ENCODE assay signal across 9 mouse cellular contexts in genomic region chr16:29943963-29944860, GRCm38 (mm10).
DNase-seq lines count a peak whose midpoint lies in the region; ATAC-seq and TF ChIP-seq lines count a peak whose summit lies in the region.
"Had no signal": no experiment of that assay in that cellular context is flagged by ENCODE, and none has a peak within 500 bp of the region (broad histone marks: within the 10 kb centered on the region; RNA-seq: fewer than 3 reads in every experiment).

No protein-coding gene starts in this region.

- H3K9me3 ChIP-seq in intestine, postnatal 0 days (ENCODE audit: control insufficient read depth) = no peaks in the 10 kb centered on the region
- H3K9me3 ChIP-seq in intestine, embryonic 15.5 days = no peaks in the 10 kb centered on the region
- H3K9me3 ChIP-seq in liver, embryonic 14.5 days (ENCODE audit: control insufficient read depth, low read length) = no peaks in the 10 kb centered on the region
- no peaks in the 10 kb centered on the region for H3K9me3 ChIP-seq in stomach, embryonic 16.5 days (replicated peaks; ENCODE audit: control insufficient read depth, low read length)

- TF ChIP-seq CTCF in intestine, postnatal 0 days (IDR thresholded peaks at IDR 0.05; ENCODE audit: low read depth) = no peak
- no peak for TF ChIP-seq CTCF in bone marrow macrophage, adult 2 months (IDR thresholded peaks at IDR 0.05; ENCODE audit: low read depth, low read length)
- no peak for TF ChIP-seq CTCF in liver, embryonic 14.5 days (IDR thresholded peaks at IDR 0.05; ENCODE audit: low read depth)

- 0 out of 2 replicates have a peak, but pooled peaks cover 13% of the 10 kb centered on the region for H3K4me1 ChIP-seq in intestine, postnatal 0 days (replicated peaks; ENCODE audit: control insufficient read depth, insufficient read depth, low read length)
- H3K4me1 ChIP-seq in intestine, embryonic 15.5 days (replicated peaks) = peaks cover 36% of the 10 kb centered on the region
- peaks cover 35% of the 10 kb centered on the region for H3K4me1 ChIP-seq in bone marrow macrophage, adult 2 months (ENCODE audit: control insufficient read depth, insufficient read depth, low read length)
- H3K4me1 ChIP-seq in liver, embryonic 14.5 days (replicated peaks; ENCODE audit: control insufficient read depth in 2 of 2, insufficient read depth in 2 of 2, low read length in 1 of 2) = peaks cover 4 to 21% of the 10 kb centered on the region in 2 experiments; a peak in 3 of 4 replicates
- H3K4me1 ChIP-seq in stomach, embryonic 16.5 days (ENCODE audit: control insufficient read depth, insufficient read depth, low read length) = peaks cover 30% of the 10 kb centered on the region

- no peaks in the 10 kb centered on the region for H3K27me3 ChIP-seq in intestine, postnatal 0 days (replicated peaks; ENCODE audit: control insufficient read depth, insufficient read depth, low read length)
- H3K27me3 ChIP-seq in intestine, embryonic 15.5 days (replicated peaks) = no peaks in the 10 kb centered on the region
- H3K27me3 ChIP-seq in liver, embryonic 14.5 days (ENCODE audit: control insufficient read depth, insufficient read depth, low read length) = no peaks in the 10 kb centered on the region
- no peaks in the 10 kb centered on the region for H3K27me3 ChIP-seq in stomach, embryonic 16.5 days (ENCODE audit: control insufficient read depth, insufficient read depth, low read length)

- peak; percentile 96 to 97 for DNase-seq in heart, adult 9 months (ENCODE audit: low spot score in 2 of 2)
- DNase-seq in liver, embryonic 14.5 days (ENCODE audit: low read depth in 3 of 3, low spot score in 3 of 3) = peak; percentile 20 to 36 (median 33)
- DNase-seq in right cerebral cortex, postnatal 25 days = no peak
- no peak for DNase-seq in natural killer cell, adult 2 months (ENCODE audit: low spot score in 2 of 2)

- no peak overlapping the region for H3K4me3 ChIP-seq in intestine, postnatal 0 days (ENCODE audit: low read depth, low read length)
- H3K4me3 ChIP-seq in intestine, embryonic 15.5 days (replicated peaks) = no peak overlapping the region
- H3K4me3 ChIP-seq in bone marrow macrophage, adult 2 months (ENCODE audit: insufficient read depth, low read length) = no peak overlapping the region
- no peak overlapping the region for H3K4me3 ChIP-seq in liver, embryonic 14.5 days (ENCODE audit: insufficient read depth in 1 of 2, low read depth in 2 of 2, low read length in 2 of 2)
- no peak overlapping the region for H3K4me3 ChIP-seq in stomach, embryonic 16.5 days (replicated peaks; ENCODE audit: low read length)
- H3K4me3 ChIP-seq: erythroblast, embryonic 14.5 days had no signal

- no peak overlapping the region for H3K9ac ChIP-seq in intestine, postnatal 0 days (ENCODE audit: low read depth, low read length)
- no peak overlapping the region for H3K9ac ChIP-seq in intestine, embryonic 15.5 days
- H3K9ac ChIP-seq in liver, embryonic 14.5 days (replicated peaks) = no peak overlapping the region
- no peak overlapping the region for H3K9ac ChIP-seq in stomach, embryonic 16.5 days (ENCODE audit: low read length)

- ATAC-seq in intestine, postnatal 0 days = no peak
- ATAC-seq in intestine, embryonic 15.5 days = no peak
- ATAC-seq in liver, embryonic 14.5 days (ENCODE audit: insufficient read depth) = peak; percentile 70
- ATAC-seq in stomach, embryonic 16.5 days (ENCODE audit: insufficient read depth, low FRiP score) = peak; percentile 8; the same call in 1 of the 2 replicates

- H3K27ac ChIP-seq in intestine, postnatal 0 days (ENCODE audit: low read depth, low read length) = peak overlapping the region; percentile 93; the same call in 1 of the 2 replicates
- H3K27ac ChIP-seq in intestine, embryonic 15.5 days = no peak overlapping the region
- H3K27ac ChIP-seq in bone marrow macrophage, adult 2 months (ENCODE audit: insufficient read depth, low read depth, low read length) = peak overlapping the region; percentile 27; the same call in 1 of the 2 replicates
- H3K27ac ChIP-seq in liver, embryonic 14.5 days = no peak overlapping the region
- H3K27ac ChIP-seq in stomach, embryonic 16.5 days (ENCODE audit: low read length) = peak overlapping the region; percentile 38; the same call in 1 of the 2 replicates

- TF ChIP-seq EP300 in liver, embryonic 14.5 days (IDR thresholded peaks at IDR 0.05; ENCODE audit: low read depth) = no peak

- H3K4me2 ChIP-seq in intestine, postnatal 0 days (replicated peaks; ENCODE audit: low read depth) = no peak overlapping the region
- H3K4me2 ChIP-seq in intestine, embryonic 15.5 days (replicated peaks) = no peak overlapping the region
- H3K4me2 ChIP-seq in liver, embryonic 14.5 days (ENCODE audit: low read depth) = no peak overlapping the region
- H3K4me2 ChIP-seq in stomach, embryonic 16.5 days (ENCODE audit: low read depth, low read length) = no peak overlapping the region

- no peaks in the 10 kb centered on the region for H3K36me3 ChIP-seq in intestine, postnatal 0 days (ENCODE audit: control insufficient read depth, insufficient read depth)
- H3K36me3 ChIP-seq in intestine, embryonic 15.5 days = no peaks in the 10 kb centered on the region
- no peaks in the 10 kb centered on the region for H3K36me3 ChIP-seq in liver, embryonic 14.5 days (replicated peaks; ENCODE audit: control insufficient read depth, insufficient read depth, low read depth)
- H3K36me3 ChIP-seq in stomach, embryonic 16.5 days (ENCODE audit: control insufficient read depth, insufficient read depth, low read length) = no peaks in the 10 kb centered on the region

- TF ChIP-seq POLR2A in bone marrow macrophage, adult 2 months (IDR thresholded peaks at IDR 0.05; ENCODE audit: borderline replicate concordance, low read depth, low read length) = no peak

- WGBS in intestine, postnatal 0 days = 78% methylated on average over 10 of the region's 10 CpGs
- 76% methylated on average over 10 of the region's 10 CpGs for WGBS in intestine, embryonic 15.5 days
- WGBS in liver, embryonic 14.5 days (ENCODE audit: insufficient replicate concordance) = 56% methylated on average over 10 of the region's 10 CpGs
- 67% methylated on average over 10 of the region's 10 CpGs for WGBS in stomach, embryonic 16.5 days

Comparison
In these comparisons a context has a peak if more than half of its experiments do, and no peak if none do; other contexts are left out.
1. H3K27ac ChIP-seq: peak in intestine, postnatal 0 days (single experiment), bone marrow macrophage, adult 2 months (single experiment) and stomach, embryonic 16.5 days (single experiment); none in intestine, embryonic 15.5 days (single experiment) and liver, embryonic 14.5 days (single experiment).
2. ATAC-seq: peak in liver, embryonic 14.5 days (single experiment) and stomach, embryonic 16.5 days (single experiment); none in intestine, postnatal 0 days (single experiment) and intestine, embryonic 15.5 days (single experiment).
3. DNase-seq: peak in heart, adult 9 months (2 of 2) and liver, embryonic 14.5 days (3 of 3); none in right cerebral cortex, postnatal 25 days (single experiment) and natural killer cell, adult 2 months (0 of 2).